In the genomic region with DNA sequence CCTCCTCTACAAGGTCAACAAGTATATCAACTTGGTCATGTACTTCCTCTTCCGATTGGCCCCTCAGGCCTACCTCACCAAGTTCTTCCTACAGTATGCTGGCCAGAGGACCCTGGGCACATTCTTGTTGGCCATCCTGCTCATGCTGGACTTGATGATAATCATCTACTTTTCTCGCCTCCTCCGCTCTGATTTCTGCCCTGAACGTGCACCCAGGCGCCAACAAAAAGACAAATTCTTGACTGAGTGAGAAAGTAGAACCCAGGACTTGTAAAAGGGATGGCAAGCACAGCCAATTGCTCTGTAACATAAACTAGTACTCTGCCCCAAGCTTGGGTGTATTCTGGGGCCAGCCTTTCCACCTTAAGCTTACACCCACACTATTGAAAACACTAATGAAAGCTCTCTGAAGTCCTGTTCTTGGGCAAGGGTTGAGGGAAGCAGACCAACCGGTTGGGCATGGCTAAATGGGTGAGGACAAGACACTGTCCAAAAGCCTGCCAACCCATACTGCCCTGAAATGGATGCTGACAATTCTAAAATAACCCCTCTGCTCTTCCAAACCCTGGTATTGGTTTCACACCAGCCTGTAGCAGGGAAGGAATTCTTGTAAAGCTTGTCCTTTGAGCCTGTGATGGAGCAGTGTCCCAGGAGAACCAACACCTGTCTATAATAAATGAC, we compare ENCODE assay signal across 12 mouse cellular contexts. TPM values are rescaled to one million over a fixed set of nuclear protein-coding genes. Genes with fewer than 3 reads are reported as not detected.
DNase-seq lines count a peak whose midpoint lies in the region; ATAC-seq and TF ChIP-seq lines count a peak whose summit lies in the region.
"Had no signal": no experiment of that assay in that cellular context is flagged by ENCODE, and none has a peak within 500 bp of the region (broad histone marks: within the 10 kb centered on the region; RNA-seq: fewer than 3 reads in every experiment).

No protein-coding gene starts in this region.

- no peak overlapping the region for H3K9ac ChIP-seq in heart, adult 2 months (ENCODE audit: low read depth, low read length)
- H3K9ac ChIP-seq in midbrain, embryonic 13.5 days (replicated peaks), result no peak overlapping the region
- no peak overlapping the region for H3K9ac ChIP-seq in midbrain, embryonic 14.5 days (replicated peaks; ENCODE audit: low read length)
- H3K9ac ChIP-seq in intestine, postnatal 0 days (ENCODE audit: low read depth, low read length), result no peak overlapping the region

- peak; percentile 87 for DNase-seq in heart, adult 11 months
- DNase-seq in heart, adult 2 months, result no peak
- no peak for DNase-seq in midbrain, embryonic 14.5 days
- no peak for DNase-seq in layer of hippocampus, postnatal 25 days (ENCODE audit: extremely low spot score in 1 of 2, low spot score in 1 of 2)
- no peak for DNase-seq in cerebellum, postnatal 14 days
- DNase-seq in cerebellum, adult 9-10 months, result no peak
- DNase-seq: cerebellum, adult 18-20 months; gastrocnemius, postnatal 25 days had no signal

- H3K27me3 ChIP-seq in heart, adult 2 months (ENCODE audit: control insufficient read depth, insufficient read depth, low read length), result no peaks in the 10 kb centered on the region
- H3K27me3 ChIP-seq in midbrain, embryonic 13.5 days, result peaks cover 6% of the 10 kb centered on the region
- no peaks in the 10 kb centered on the region for H3K27me3 ChIP-seq in midbrain, embryonic 14.5 days (ENCODE audit: control insufficient read depth, insufficient read depth, low read length)
- H3K27me3 ChIP-seq in intestine, postnatal 0 days (replicated peaks; ENCODE audit: control insufficient read depth, insufficient read depth, low read length), result no peaks in the 10 kb centered on the region
- H3K27me3 ChIP-seq: Patski had no signal

- no peak for TF ChIP-seq EP300 in heart, adult 2 months (IDR thresholded peaks at IDR 0.05; ENCODE audit: insufficient read depth, low read depth, low read length)

- peaks cover 3% of the 10 kb centered on the region for H3K4me1 ChIP-seq in heart, adult 2 months (ENCODE audit: control insufficient read depth, insufficient read depth, low read length)
- peaks cover 68% of the 10 kb centered on the region for H3K4me1 ChIP-seq in midbrain, embryonic 13.5 days (replicated peaks)
- H3K4me1 ChIP-seq in midbrain, embryonic 14.5 days (ENCODE audit: control insufficient read depth, insufficient read depth, low read length), result peaks cover 32% of the 10 kb centered on the region
- no peaks in the 10 kb centered on the region for H3K4me1 ChIP-seq in intestine, postnatal 0 days (replicated peaks; ENCODE audit: control insufficient read depth, insufficient read depth, low read length)

- no peak for ATAC-seq in midbrain, embryonic 13.5 days
- no peak for ATAC-seq in midbrain, embryonic 14.5 days (ENCODE audit: low FRiP score, low TSS enrichment)
- ATAC-seq in intestine, postnatal 0 days, result no peak
- ATAC-seq: Patski had no signal

- intact Hi-C loops in heart, adult 2 months (cut with DNase I), result no loop called here

- no peak overlapping the region for H3K4me3 ChIP-seq in heart, adult 2 months
- no peak overlapping the region for H3K4me3 ChIP-seq in midbrain, embryonic 13.5 days (replicated peaks)
- H3K4me3 ChIP-seq in midbrain, embryonic 14.5 days (replicated peaks; ENCODE audit: low read depth, low read length), result no peak overlapping the region
- H3K4me3 ChIP-seq in intestine, postnatal 0 days (ENCODE audit: low read depth, low read length), result no peak overlapping the region

- TF ChIP-seq CTCF in heart, adult 2 months (IDR thresholded peaks at IDR 0.05), result no peak
- TF ChIP-seq CTCF in intestine, postnatal 0 days (IDR thresholded peaks at IDR 0.05; ENCODE audit: low read depth), result no peak

- no peaks in the 10 kb centered on the region for H3K9me3 ChIP-seq in midbrain, embryonic 13.5 days
- no peaks in the 10 kb centered on the region for H3K9me3 ChIP-seq in midbrain, embryonic 14.5 days (ENCODE audit: control insufficient read depth, low read length)
- no peaks in the 10 kb centered on the region for H3K9me3 ChIP-seq in intestine, postnatal 0 days (ENCODE audit: control insufficient read depth)

- H3K27ac ChIP-seq in heart, adult 2 months, result no peak overlapping the region
- no peak overlapping the region for H3K27ac ChIP-seq in midbrain, embryonic 13.5 days
- no peak overlapping the region for H3K27ac ChIP-seq in midbrain, embryonic 14.5 days (replicated peaks; ENCODE audit: low read depth, low read length)
- peak overlapping the region; percentile 15; the same call in 1 of the 2 replicates for H3K27ac ChIP-seq in intestine, postnatal 0 days (ENCODE audit: low read depth, low read length)

- TF ChIP-seq POLR2A in heart, adult 2 months (IDR thresholded peaks at IDR 0.05; ENCODE audit: insufficient read depth, low read depth, low read length), result no peak; the same call in 1 of the 2 replicates

- H3K36me3 ChIP-seq in heart, adult 2 months (ENCODE audit: control insufficient read depth, insufficient read depth, low read length), result peaks cover 11% of the 10 kb centered on the region
- H3K36me3 ChIP-seq in midbrain, embryonic 13.5 days, result peaks cover 27% of the 10 kb centered on the region
- H3K36me3 ChIP-seq in midbrain, embryonic 14.5 days (ENCODE audit: control insufficient read depth, insufficient read depth, low read length), result peaks cover 36% of the 10 kb centered on the region
- H3K36me3 ChIP-seq in intestine, postnatal 0 days (ENCODE audit: control insufficient read depth, insufficient read depth), result peaks cover 19% of the 10 kb centered on the region

- H3K79me2 ChIP-seq in heart, adult 2 months (replicated peaks; ENCODE audit: control insufficient read depth, insufficient read depth, low read length), result no peaks in the 10 kb centered on the region

- 73% methylated on average over 6 of the region's 6 CpGs for WGBS in heart, adult 2 months
- WGBS in midbrain, embryonic 13.5 days, result 82% methylated on average over 6 of the region's 6 CpGs
- 87% methylated on average over 6 of the region's 6 CpGs for WGBS in midbrain, embryonic 14.5 days
- WGBS in intestine, postnatal 0 days, result 55% methylated on average over 6 of the region's 6 CpGs

- H3K4me2 ChIP-seq in midbrain, embryonic 13.5 days (replicated peaks), result peak overlapping the region; percentile 82; the same call in 1 of the 2 replicates
- no peak overlapping the region for H3K4me2 ChIP-seq in midbrain, embryonic 14.5 days (ENCODE audit: low read length)
- H3K4me2 ChIP-seq in intestine, postnatal 0 days (replicated peaks; ENCODE audit: low read depth), result no peak overlapping the region

RNA-seq across cellular contexts. Expression of a gene that starts 3.2 kb away (rescaled TPM):
- 100 to 1,000 TPM; 801 to 911 TPM for total RNA-seq in heart, adult 2 months (2021)
- 155 and 253 TPM in 2 replicates for polyA plus RNA-seq in heart, adult 2 months (2012; rRNA removed)
- polyA plus RNA-seq in midbrain, embryonic 13.5 days (2015; fragmentation: Nextera tagmentation; extraction: Ambion mirVana), result 934 and 937 TPM in 2 replicates
- 977 and 1,164 TPM in 2 replicates for polyA plus RNA-seq in midbrain, embryonic 14.5 days (2014; fragmentation: Nextera tagmentation; extraction: Ambion mirVana)
- 762 and 768 TPM in 2 replicates for polyA plus RNA-seq in intestine, postnatal 0 days (2015; fragmentation: Nextera tagmentation; extraction: Ambion mirVana)
- 100 to 1,000 TPM; 678 to 771 TPM for total RNA-seq in layer of hippocampus, postnatal 25 days (2021)

RNA-seq across cellular contexts. Expression of a gene that starts 3.7 kb away (rescaled TPM):
- 1 to 10 TPM; 5.4 to 5.7 TPM for total RNA-seq in heart, adult 2 months (2021)
- 15.7 and 17.3 TPM in 2 replicates for polyA plus RNA-seq in heart, adult 2 months (2012; rRNA removed)
- polyA plus RNA-seq in midbrain, embryonic 13.5 days (2015; fragmentation: Nextera tagmentation; extraction: Ambion mirVana), result 5.0 and 5.9 TPM in 2 replicates
- polyA plus RNA-seq in midbrain, embryonic 14.5 days (2014; fragmentation: Nextera tagmentation; extraction: Ambion mirVana), result 6.4 and 6.9 TPM in 2 replicates
- polyA plus RNA-seq in intestine, postnatal 0 days (2015; fragmentation: Nextera tagmentation; extraction: Ambion mirVana), result 14.1 and 16.1 TPM in 2 replicates
- 10 to 100 TPM; 23.8 to 29.7 TPM for total RNA-seq in layer of hippocampus, postnatal 25 days (2021)

RNA-seq across cellular contexts. Expression of a gene that starts 3.7 kb away (rescaled TPM):
- total RNA-seq in heart, adult 2 months (2021), result 1 to 10 TPM; 1.6 to 2.5 TPM
- 7.0 and 7.6 TPM in 2 replicates for polyA plus RNA-seq in heart, adult 2 months (2012; rRNA removed)
- polyA plus RNA-seq in midbrain, embryonic 13.5 days (2015; fragmentation: Nextera tagmentation; extraction: Ambion mirVana), result 4.7 and 5.2 TPM in 2 replicates
- polyA plus RNA-seq in midbrain, embryonic 14.5 days (2014; fragmentation: Nextera tagmentation; extraction: Ambion mirVana), result 3.9 and 4.2 TPM in 2 replicates
- polyA plus RNA-seq in intestine, postnatal 0 days (2015; fragmentation: Nextera tagmentation; extraction: Ambion mirVana), result 5.7 and 5.8 TPM in 2 replicates
- total RNA-seq in layer of hippocampus, postnatal 25 days (2021), result 1 to 10 TPM; 3.1 to 3.3 TPM

RNA-seq across cellular contexts. Expression of a gene that starts 8.0 kb away (rescaled TPM):
- total RNA-seq in heart, adult 2 months (2021), result 1 to 10 TPM; 8.2 to 9.8 TPM
- polyA plus RNA-seq in heart, adult 2 months (2012; rRNA removed), result 17.2 and 17.5 TPM in 2 replicates
- 42.0 and 43.4 TPM in 2 replicates for polyA plus RNA-seq in midbrain, embryonic 13.5 days (2015; fragmentation: Nextera tagmentation; extraction: Ambion mirVana)
- polyA plus RNA-seq in midbrain, embryonic 14.5 days (2014; fragmentation: Nextera tagmentation; extraction: Ambion mirVana), result 51.7 and 53.3 TPM in 2 replicates
- 33.9 and 35.4 TPM in 2 replicates for polyA plus RNA-seq in intestine, postnatal 0 days (2015; fragmentation: Nextera tagmentation; extraction: Ambion mirVana)
- total RNA-seq in layer of hippocampus, postnatal 25 days (2021), result 10 to 100 TPM; 26.1 to 37.3 TPM

RNA-seq across cellular contexts. Expression of a gene that starts 13.0 kb away (rescaled TPM):
- under 1 TPM; 0.70 to 0.75 TPM for total RNA-seq in heart, adult 2 months (2021)
- 0.26 and 0.80 TPM in 2 replicates for polyA plus RNA-seq in heart, adult 2 months (2012; rRNA removed)
- polyA plus RNA-seq in midbrain, embryonic 13.5 days (2015; fragmentation: Nextera tagmentation; extraction: Ambion mirVana), result 0.84 and 2.2 TPM in 2 replicates
- 0.97 and 1.0 TPM in 2 replicates for polyA plus RNA-seq in midbrain, embryonic 14.5 days (2014; fragmentation: Nextera tagmentation; extraction: Ambion mirVana)
- 0.77 and 1.1 TPM in 2 replicates for polyA plus RNA-seq in intestine, postnatal 0 days (2015; fragmentation: Nextera tagmentation; extraction: Ambion mirVana)
- total RNA-seq in layer of hippocampus, postnatal 25 days (2021), result 1 to 10 TPM; 5.0 to 5.4 TPM
- total RNA-seq: megakaryocyte-erythroid progenitor cell, adult 5-6 weeks had no signal
